Mouse (Mus musculus) CH12.LX (cell line): Measurements from ENCODE around the gene Prkaa2. TPM values are rescaled to one million over a fixed set of nuclear protein-coding genes. Genes with fewer than 3 reads are reported as not detected.

ENCODE experiments used
- DNase-seq: peaks from one replicate; pipeline ENCODE4 v3.0.0-alpha.2; 2013; ENCODE audit errors: extremely low read depth
- H3K27ac ChIP-seq: 2 replicates; pipeline ENCODE4 v1.5.1; 2012; ENCODE audit warnings: low read depth, mild to moderate bottlenecking, control low read depth, moderate library complexity; ENCODE audit not compliant: insufficient read depth
- H3K27me3 ChIP-seq: replicated peaks from 2 replicates; pipeline ENCODE3; 2012; ENCODE audit warnings: inconsistent platforms
- H3K36me3 ChIP-seq, 2 experiments: replicated peaks in 1 of 2; 2 replicates each; pipeline versions ENCODE3 to v1.6.1; 2012; ENCODE audit warnings: inconsistent platforms in 1 of 2, low read length in 1 of 2, mild to moderate bottlenecking in 1 of 2, mixed read lengths in 1 of 2, moderate library complexity in 1 of 2; ENCODE audit not compliant: control insufficient read depth in 1 of 2, insufficient read depth in 1 of 2
- H3K4me1 ChIP-seq, 2 experiments: 2 replicates each; pipeline ENCODE4 v1.6.1; 2012; ENCODE audit warnings: inconsistent platforms in 1 of 2, moderate library complexity in 1 of 2; ENCODE audit not compliant: insufficient read depth in 2 of 2, control insufficient read depth in 1 of 2
- H3K4me2 ChIP-seq: 2 replicates; pipeline ENCODE4 v1.6.1; 2012; ENCODE audit warnings: low read depth, mild to moderate bottlenecking, control low read depth; ENCODE audit not compliant: poor library complexity, insufficient read depth, severe bottlenecking
- H3K4me3 ChIP-seq, 3 experiments: fragments of 150-350 bp in 1 of 3; sonication (generic) in 1 of 3; replicated peaks in 1 of 3; 2 replicates each; pipeline versions ENCODE3 to v1.5.1; 2011 to 2012; ENCODE audit warnings: low read depth in 2 of 3, low read length in 2 of 3, mild to moderate bottlenecking in 2 of 3, moderate library complexity in 2 of 3, control low read depth in 1 of 3, improper control_type of control experiment in 1 of 3, inconsistent platforms in 1 of 3, mixed read lengths in 1 of 3; ENCODE audit not compliant: poor library complexity in 1 of 3
- H3K79me2 ChIP-seq: replicated peaks from 2 replicates; pipeline ENCODE4 v1.6.1; 2012; ENCODE audit warnings: mild to moderate bottlenecking, moderate library complexity; ENCODE audit not compliant: control insufficient read depth, poor library complexity, insufficient read depth, severe bottlenecking; ENCODE audit errors: extremely low read depth
- H3K9ac ChIP-seq: 2 replicates; pipeline ENCODE4 v1.6.1; 2012; ENCODE audit warnings: low read depth, mild to moderate bottlenecking, control low read depth, moderate library complexity; ENCODE audit not compliant: insufficient read depth
- H3K9me3 ChIP-seq: replicated peaks from 2 replicates; pipeline ENCODE3; 2012; ENCODE audit warnings: low read length, inconsistent platforms, mixed read lengths
- BHLHE40 ChIP-seq: IDR thresholded peaks from 2 replicates; pipeline ENCODE4 v1.6.1; 2011; ENCODE audit warnings: mild to moderate bottlenecking, low read depth, low read length, improper control_type of control experiment
- CHD2 ChIP-seq: IDR thresholded peaks from 2 replicates; pipeline ENCODE4 v1.6.1; 2011; ENCODE audit warnings: low read length, improper control_type of control experiment
- HCFC1 ChIP-seq: IDR thresholded peaks from 2 replicates; pipeline ENCODE4 v1.6.1; 2012; ENCODE audit warnings: low read depth, mild to moderate bottlenecking, inconsistent platforms, low read length, improper control_type of control experiment
- KAT2A ChIP-seq: IDR thresholded peaks from 2 replicates; pipeline ENCODE4 v1.6.1; 2012; ENCODE audit warnings: low read length, improper control_type of control experiment, inconsistent platforms; ENCODE audit not compliant: insufficient replicate concordance
- MXI1 ChIP-seq: IDR thresholded peaks from 2 replicates; pipeline ENCODE4 v1.6.1; 2011; ENCODE audit warnings: mild to moderate bottlenecking, low read depth, low read length, improper control_type of control experiment
- NELFE ChIP-seq: IDR thresholded peaks from 2 replicates; pipeline ENCODE4 v1.6.1; 2011; ENCODE audit warnings: low read depth, low read length, improper control_type of control experiment
- PAX5 ChIP-seq: IDR thresholded peaks from 2 replicates; pipeline ENCODE4 v1.6.1; 2012; ENCODE audit warnings: low read length, inconsistent platforms, mixed read lengths
- POLR2AphosphoS2 ChIP-seq: IDR thresholded peaks from 2 replicates; pipeline ENCODE4 v1.6.1; 2011; ENCODE audit warnings: low read depth, low read length, improper control_type of control experiment
- SMC3 ChIP-seq: IDR thresholded peaks from 2 replicates; pipeline ENCODE4 v1.6.1; 2011; ENCODE audit warnings: low read depth, low read length, improper control_type of control experiment
- UBTF ChIP-seq: IDR thresholded peaks from 2 replicates; pipeline ENCODE4 v1.6.1; 2012; ENCODE audit warnings: low read depth, mild to moderate bottlenecking, inconsistent platforms, low read length, improper control_type of control experiment, moderate library complexity
- USF2 ChIP-seq: conservative IDR thresholded peaks from 2 replicates; pipeline ENCODE4 v1.6.1; 2011; ENCODE audit warnings: low read depth, low read length, improper control_type of control experiment
- ZKSCAN1 ChIP-seq: IDR thresholded peaks from 2 replicates; pipeline ENCODE4 v1.6.1; 2012; ENCODE audit warnings: low read depth, inconsistent platforms, low read length, improper control_type of control experiment, borderline replicate concordance
- ZMIZ1 ChIP-seq: IDR thresholded peaks from 2 replicates; pipeline ENCODE4 v1.6.1; 2012; ENCODE audit warnings: low read depth, mild to moderate bottlenecking, inconsistent platforms, low read length, improper control_type of control experiment
- ZNF384 ChIP-seq: IDR thresholded peaks from 2 replicates; pipeline ENCODE4 v1.6.1; 2012; ENCODE audit warnings: low read depth, low read length, improper control_type of control experiment, inconsistent platforms
- dilution Hi-C: fragments of 300-500 bp; cut with MboI; formaldehyde crosslinking; loops from 2 replicates; pipeline ENCODE4 v1.14.3; 2020; ENCODE audit warnings: low sequenced_read_pairs; ENCODE audit not compliant: extremely low pct_unique_long_range_greater_than_20kb, extremely low pct_ligation_motif_present
- in situ Hi-C: fragments of 300-500 bp; cut with MboI; formaldehyde crosslinking; loops from 3 replicates; pipeline ENCODE4 v1.14.3; 2019; ENCODE audit warnings: low sequenced_read_pairs, low pct_ligation_motif_present, low pct_unique_long_range_greater_than_20kb, mixed read lengths
- polyA plus RNA-seq: library from polyadenylated mRNA; unstranded; fragments of >175 nt; gene quantifications from 2 replicates; pipeline ENCODE4 v1.2.1, GENCODE M21; 2012; ENCODE audit warnings: low read depth; ENCODE audit not compliant: insufficient read length
- total RNA-seq, 2 experiments: library from RNA; depleted of rRNA; stranded (reverse); fragments of 300-350 nt in 1 of 2; fragments of >200 nt in 1 of 2; gene quantifications; 2 replicates each; pipeline ENCODE4 v1.2.3; 2012 to 2014

The Prkaa2 gene
- total and polyA plus RNA-seq, 3 experiments = 0.23 to 0.68 (median 0.29) TPM

- H3K4me1 ChIP-seq = peaks cover 0 to 4% of the 10 kb centered on the region in 2 experiments; a peak in 2 of 4 replicates
- H3K27ac ChIP-seq = no peak overlapping the region
- H3K4me3 ChIP-seq = no peak overlapping the region
- no peaks in the 10 kb centered on the region for H3K27me3 ChIP-seq
- dilution Hi-C loops (no loop called here), in situ Hi-C loops (loop anchor here (5.0 kb wide), 1 partner anchor 156 kb away; no protein-coding TSS in a partner anchor)
- no peaks in the 10 kb centered on the region for H3K79me2 ChIP-seq
- no peaks in the 10 kb centered on the region for H3K36me3 ChIP-seq
- no peak overlapping the region for H3K9ac ChIP-seq
- TF ChIP-seq UBTF (no peak), MXI1 (no peak), BHLHE40 (no peak), NELFE (no peak), PAX5 (no peak), POLR2AphosphoS2 (no peak), USF2 (no peak), ZNF384 (no peak)
- DNase-seq = no peak
- no peak overlapping the region for H3K4me2 ChIP-seq
- H3K9me3 ChIP-seq = no peaks in the 10 kb centered on the region
Measured at GRCm38 (mm10) chr4:105156281-105156680, 46.6 kb upstream of the Prkaa2 start.

- Histone ChIP-seq H3K79me2 (no peaks in the 10 kb centered on the region), H3K9me3 (no peaks in the 10 kb centered on the region), H3K4me1 (no peaks in the 10 kb centered on the region), H3K36me3 (no peaks in the 10 kb centered on the region), H3K4me3 (no peak overlapping the region), H3K27ac (no peak overlapping the region), H3K9ac (no peak overlapping the region)
- in situ Hi-C loops = no loop called here
- TF ChIP-seq HCFC1 (no peak), NELFE (no peak), ZMIZ1 (no peak), CHD2 (no peak), ZKSCAN1 (no peak), UBTF (no peak), SMC3 (no peak), KAT2A (no peak)
- TF ChIP-seq, all 38 proteins: peak for 0
- Histone ChIP-seq H3K4me2 (no peak overlapping the region), H3K27me3 (no peaks in the 10 kb centered on the region)
- dilution Hi-C loops = no loop called here
- no peak for DNase-seq
Measured at GRCm38 (mm10) chr4:105153227-105153626, 43.5 kb upstream of the Prkaa2 start.
